Mouse (Mus musculus) spleen, postnatal 4 days (tissue): ENCODE data around the gene Glmn.
A peak's percentile ranks its signal among the peaks of the same experiment; 100 is the strongest.

ENCODE experiments used
- DNase-seq, 2 experiments: peaks; one replicate each; pipeline ENCODE4 v3.0.0; 2022; ENCODE audit warnings: low spot score in 2 of 2

Gene Glmn

DNA sequence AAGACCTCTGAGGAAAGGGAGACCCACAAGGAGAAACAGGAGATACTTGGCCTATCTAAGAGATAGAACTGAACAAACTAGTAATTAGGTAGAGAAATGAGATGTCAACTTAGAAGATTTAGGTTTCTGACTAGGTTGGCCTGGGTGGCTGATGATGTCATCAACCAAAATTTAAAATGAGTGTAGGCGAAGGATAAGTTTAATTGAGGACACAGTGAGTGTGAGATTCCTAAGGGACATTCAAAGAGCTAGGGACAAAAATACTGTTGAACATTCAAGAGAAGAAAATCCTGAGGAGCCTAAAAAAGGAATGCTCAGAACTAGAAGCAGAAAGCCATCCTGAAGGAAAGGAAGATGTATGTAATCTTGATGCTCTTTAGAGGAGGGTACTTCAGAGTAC is 81.6 kb downstream of the Glmn start:
- no peak for DNase-seq

DNA sequence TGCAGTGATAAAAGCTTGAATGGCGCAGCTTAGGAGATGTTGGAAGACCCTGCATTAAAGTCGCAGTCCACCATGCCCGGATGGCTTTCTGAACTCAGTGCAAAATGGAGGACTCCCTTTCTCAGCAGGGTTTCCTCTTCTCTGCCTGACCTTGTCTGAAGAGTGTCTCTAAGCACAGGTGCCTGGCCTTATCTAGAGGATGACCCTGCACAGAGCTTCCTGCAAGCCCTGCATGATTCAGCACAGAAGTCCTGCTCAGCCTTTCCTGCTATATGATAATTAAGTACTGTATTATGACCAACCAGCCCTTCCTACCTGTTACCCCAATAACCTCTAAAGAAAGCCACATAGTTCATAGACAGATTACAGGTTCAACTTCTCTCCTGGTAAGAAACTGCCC is 82.2 kb downstream of the Glmn start:
- DNase-seq = no peak

DNA sequence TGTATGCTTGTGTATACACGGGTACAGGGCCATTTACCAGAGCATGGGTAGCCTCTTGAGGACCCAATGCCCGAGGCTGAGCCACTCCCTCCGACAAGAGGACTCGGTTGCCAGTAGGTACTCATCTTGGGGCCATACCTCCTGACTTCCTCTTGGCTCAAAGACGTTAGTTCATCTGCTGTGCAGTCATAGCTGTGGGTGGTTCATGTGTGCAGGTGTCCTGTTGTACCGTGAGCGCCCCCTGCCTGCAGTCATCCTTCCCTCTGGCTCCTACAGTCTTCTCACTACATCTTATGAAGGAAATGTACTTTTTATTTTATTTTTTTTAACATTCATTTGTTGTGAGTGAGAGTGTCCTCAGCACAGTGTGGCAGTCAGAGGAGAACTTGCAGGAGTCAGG is 84.1 kb downstream of the Glmn start:
- peak; percentile 65 to 85 for DNase-seq

DNA sequence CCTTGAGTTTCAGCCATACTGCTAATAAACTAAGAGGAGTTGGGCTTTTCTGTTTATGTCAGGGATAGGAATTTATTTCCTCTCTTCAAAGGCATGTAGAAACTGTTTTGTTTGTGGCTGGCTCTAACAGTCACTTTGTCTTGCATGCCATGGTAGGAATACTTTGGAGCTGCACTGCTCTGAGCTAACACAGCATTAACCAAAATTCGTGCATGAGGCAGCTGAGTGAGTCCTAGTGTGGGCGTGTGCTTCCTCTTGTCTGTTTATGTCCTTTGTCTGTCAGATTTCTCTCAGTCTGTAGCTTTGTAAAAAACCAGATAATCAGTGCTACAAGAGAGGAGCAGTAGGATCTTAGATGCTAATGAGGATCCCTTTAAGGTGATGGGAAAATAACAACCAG is 86.4 kb downstream of the Glmn start:
- DNase-seq = no peak

DNA sequence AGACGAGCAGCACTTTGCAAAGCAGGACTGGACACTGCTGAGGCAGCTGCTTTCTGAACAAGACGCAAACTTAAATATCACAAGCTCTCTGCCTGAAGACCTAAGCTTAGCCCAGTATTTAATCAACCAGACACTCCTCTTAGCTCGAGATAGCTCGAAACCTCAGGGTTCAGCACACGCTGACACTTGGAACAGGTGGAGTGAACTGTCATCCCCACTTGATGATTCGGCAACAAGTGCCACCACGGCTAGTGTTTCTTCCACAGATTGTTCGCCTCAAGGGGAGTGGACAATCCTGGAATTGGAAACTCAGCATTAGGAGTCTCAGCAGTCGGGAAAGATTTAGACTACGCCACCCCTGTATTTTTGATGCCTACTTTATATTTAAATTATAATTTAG is 87.2 kb downstream of the Glmn start:
- no peak for DNase-seq

DNA sequence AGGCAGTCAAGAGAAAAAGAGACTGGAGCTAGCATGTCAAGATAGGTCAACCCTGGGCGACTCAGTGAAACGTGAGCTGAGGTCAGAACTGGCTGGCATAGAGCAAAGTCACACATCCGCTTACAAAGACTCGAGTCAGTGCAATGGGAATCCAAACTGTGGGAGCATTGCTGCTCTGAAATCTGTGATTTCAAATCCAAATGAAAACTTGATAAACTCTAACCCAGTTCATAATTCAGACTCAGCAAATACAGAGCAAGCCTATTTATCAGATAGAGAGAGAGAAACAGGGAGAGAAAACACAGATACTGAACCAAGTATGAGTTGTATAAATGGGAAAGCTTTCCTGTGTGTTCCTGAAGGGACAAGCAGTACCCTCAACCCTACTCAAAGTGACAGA is 90.4 kb downstream of the Glmn start, which contains the start of gene Gm42669:
Gm42669 (plus strand) TSS at position 301 of the 400 bp plus-strand sequence.
- no peak for DNase-seq

DNA sequence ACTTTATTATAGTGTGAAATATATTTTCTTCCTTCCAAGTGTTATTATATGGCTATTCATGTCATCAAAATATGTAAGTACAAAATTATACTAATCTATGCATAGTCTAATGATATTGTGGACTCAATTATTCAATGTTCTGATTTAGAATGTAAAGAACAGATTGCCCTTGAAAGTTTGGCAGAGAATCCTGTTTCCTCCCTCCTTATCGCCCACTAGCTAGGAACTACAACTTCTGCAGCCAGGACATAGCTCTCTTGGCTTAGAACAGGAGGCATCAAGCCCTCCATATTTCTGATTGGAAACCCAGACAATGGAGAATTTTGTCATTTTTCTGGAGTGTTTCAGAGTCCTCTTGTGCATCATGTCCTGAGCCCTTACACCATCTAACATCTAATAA is 96.9 kb downstream of the Glmn start:
- DNase-seq = no peak

DNA sequence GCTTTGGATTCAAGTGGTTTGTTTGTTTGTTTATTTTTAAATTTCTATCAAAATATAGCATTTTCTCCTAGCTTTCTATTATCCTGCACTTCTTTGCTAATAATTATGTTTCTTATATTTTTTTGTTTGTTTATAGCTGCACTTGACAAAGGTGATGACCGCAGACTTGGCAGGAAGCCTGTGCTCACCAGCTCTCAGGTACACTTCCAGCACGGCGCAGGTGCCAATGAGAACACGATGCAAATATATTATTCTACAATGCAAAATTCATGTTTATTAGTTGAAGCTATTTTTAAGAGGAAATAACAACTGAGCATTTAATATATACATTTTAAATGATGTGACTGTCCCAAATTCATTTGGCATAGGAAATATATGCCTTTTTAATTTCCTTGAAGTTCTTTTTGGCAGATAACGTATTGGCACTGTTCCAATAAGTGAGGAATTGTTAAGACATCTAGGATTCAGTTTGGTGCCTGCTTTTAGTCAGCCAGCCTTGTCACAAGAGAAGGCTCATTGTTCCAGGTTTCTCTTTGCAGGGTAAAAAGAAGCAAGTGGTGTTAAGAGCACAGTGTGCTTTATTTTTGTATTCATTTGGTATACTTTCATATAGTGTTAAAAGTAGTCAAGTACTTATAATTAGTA is 97.7 kb downstream of the Glmn start:
- DNase-seq = no peak
